Mouse (Mus musculus): ENCODE data around the gene Pxdc1. TPM values are rescaled to one million over a fixed set of nuclear protein-coding genes. Genes with fewer than 3 reads are reported as not detected.
A peak's percentile ranks its signal among the peaks of the same experiment; 100 is the strongest.

The Pxdc1 gene
- polyA plus RNA-seq, 1 experiment from 2014 or later, result 6.6 TPM

- DNase-seq (ENCODE audit: low spot score), result no peak
Observed at GRCm38 (mm10) chr13:34651474-34651991, 1.8 kb downstream of the Pxdc1 start.

- DNase-seq (ENCODE audit: low spot score), result no peak
Observed at GRCm38 (mm10) chr13:34650953-34651352, 2.3 kb downstream of the Pxdc1 start.

DNA sequence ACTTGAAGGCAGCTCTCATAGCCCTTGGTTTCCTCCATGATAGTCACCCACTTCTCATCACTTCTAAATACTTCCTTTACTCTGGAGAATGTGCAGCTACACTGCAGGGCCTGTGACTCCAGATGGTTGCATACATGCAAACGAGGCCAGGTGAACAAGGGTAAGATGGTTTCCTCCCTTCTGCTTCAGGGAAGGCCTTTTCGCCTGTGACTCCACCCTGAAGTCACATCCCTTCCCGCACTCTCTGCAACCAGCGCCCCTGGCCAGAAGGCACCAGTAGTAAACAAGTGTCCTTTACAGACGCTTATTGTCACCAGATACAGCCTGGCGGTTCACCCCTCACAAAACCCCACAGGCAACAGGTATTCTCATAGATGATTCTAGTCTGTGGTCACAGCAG, 2.9 kb downstream of the Pxdc1 start:
- no peak for DNase-seq (ENCODE audit: low spot score)

DNA sequence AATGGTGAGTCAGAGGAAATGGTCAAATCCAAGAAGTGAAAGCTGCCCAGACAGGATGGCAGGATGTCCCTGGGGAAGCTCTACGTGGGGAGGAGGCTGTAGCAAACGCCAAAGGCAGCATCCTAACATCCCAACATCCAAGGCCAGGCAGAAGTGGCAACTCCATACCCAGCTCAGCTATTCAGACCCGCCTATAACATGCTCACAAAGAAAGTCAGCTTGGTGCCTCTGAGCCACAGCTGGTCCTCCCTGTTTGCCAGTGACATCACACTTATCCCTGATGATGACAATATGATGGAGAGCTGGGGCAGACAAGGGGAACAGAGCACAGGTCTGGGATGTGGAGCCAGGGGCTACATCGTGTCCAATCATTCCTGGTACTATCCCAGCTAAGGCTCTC, 5.5 kb downstream of the Pxdc1 start:
- no peak for DNase-seq (ENCODE audit: low spot score)

- DNase-seq (ENCODE audit: low spot score), result no peak
Observed at GRCm38 (mm10) chr13:34647221-34647620, 6.1 kb downstream of the Pxdc1 start.

GRCm38 (mm10) chr13:34646240-34646750, 7.0 kb downstream of the Pxdc1 start:
- no peak for DNase-seq (ENCODE audit: low spot score)

- DNase-seq (ENCODE audit: low spot score), result no peak
Observed at GRCm38 (mm10) chr13:34645519-34645918, 7.8 kb downstream of the Pxdc1 start.

DNA sequence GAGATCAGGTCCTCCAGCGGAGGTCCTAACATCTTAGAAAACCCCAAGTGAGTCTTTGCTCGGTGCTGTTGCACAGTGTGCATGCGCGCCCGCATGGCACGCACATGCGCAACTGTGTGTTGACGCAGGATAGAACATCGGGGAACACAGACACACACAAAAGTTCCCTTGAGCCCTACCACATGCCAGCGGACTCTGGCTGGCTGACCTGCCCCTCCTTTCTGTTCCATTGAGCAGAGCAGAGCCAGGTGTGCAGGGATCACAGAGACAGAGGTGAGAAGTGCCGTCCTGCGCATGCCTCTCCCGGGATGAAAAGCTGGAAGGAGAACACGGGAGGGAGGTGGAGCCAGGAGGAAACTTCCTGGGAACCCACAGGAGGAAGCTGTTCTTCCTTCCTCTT, 8.9 kb downstream of the Pxdc1 start:
- DNase-seq (ENCODE audit: low spot score), result no peak

DNA sequence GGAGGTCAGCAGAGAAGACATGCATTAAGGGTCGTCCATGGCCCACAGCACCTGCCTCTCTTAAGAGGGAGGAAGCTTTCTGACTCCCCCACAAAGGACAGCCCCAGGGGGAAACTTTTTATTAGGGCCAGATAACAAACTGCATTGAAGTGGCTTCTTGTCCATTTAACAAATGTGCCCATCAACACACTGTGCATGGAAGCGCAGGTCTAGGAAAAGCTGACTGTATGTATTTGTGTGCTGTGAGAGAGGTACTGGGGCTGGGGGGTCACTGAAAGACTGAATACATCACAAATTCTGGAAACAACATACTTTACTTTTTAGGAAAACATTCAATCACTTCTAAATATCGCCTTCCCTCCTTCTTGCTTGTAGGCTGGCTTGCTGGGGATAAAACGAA, 9.4 kb downstream of the Pxdc1 start:
- no peak for DNase-seq (ENCODE audit: low spot score)

GRCm38 (mm10) chr13:34642941-34643875, 10.1 kb downstream of the Pxdc1 start:
- peak; percentile 66 for DNase-seq (ENCODE audit: low spot score)

GRCm38 (mm10) chr13:34641066-34641465, 12.2 kb downstream of the Pxdc1 start:
- DNase-seq (ENCODE audit: low spot score), result no peak

DNA sequence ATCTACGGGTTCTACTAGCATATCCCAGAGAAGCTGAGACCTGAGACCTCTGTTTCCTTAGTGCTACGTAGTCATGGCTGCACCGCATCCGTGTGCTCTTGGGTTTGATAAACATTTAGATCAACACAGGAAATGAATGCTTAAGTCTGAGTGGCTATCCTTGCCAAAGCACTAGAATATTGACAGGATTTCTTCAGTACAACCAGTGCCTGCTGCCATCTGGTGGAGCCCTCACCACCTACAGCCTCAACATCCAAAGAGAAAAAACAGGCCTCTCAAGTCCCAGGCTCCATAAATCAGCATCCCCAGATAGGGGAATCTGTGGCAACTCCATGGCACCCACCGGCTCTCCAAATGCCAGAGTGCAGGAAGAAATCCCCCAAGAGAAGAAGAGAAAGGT, 17.3 kb downstream of the Pxdc1 start:
- DNase-seq (ENCODE audit: low spot score), result peak; percentile 44

- DNase-seq (ENCODE audit: low spot score), result no peak
Observed at GRCm38 (mm10) chr13:34630319-34630718, 23.0 kb downstream of the Pxdc1 start.

GRCm38 (mm10) chr13:34629741-34630140, 23.5 kb downstream of the Pxdc1 start:
- DNase-seq (ENCODE audit: low spot score), result no peak

DNA sequence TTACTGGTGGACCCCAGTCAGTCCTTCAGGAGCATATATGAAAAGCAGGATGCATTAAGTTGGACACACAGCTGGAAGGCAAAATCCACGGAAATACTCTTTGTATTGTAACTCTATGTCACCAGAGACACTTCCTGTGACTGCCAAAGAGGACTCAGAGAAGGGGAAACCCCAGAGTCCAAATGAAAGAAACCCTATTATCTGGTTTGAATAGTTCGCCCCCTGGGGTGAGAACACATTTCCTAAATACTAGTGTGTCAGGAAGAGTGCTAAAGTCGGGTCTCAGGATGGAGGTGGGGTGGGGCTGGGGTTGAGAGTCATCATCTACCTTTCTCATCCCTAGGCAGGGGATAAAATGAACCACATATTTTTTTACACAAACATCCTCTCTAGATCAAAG, 25.8 kb downstream of the Pxdc1 start:
- DNase-seq (ENCODE audit: low spot score), result no peak

- no peak for DNase-seq (ENCODE audit: low spot score)
Observed at GRCm38 (mm10) chr13:34624414-34624813, 28.9 kb downstream of the Pxdc1 start.

DNA sequence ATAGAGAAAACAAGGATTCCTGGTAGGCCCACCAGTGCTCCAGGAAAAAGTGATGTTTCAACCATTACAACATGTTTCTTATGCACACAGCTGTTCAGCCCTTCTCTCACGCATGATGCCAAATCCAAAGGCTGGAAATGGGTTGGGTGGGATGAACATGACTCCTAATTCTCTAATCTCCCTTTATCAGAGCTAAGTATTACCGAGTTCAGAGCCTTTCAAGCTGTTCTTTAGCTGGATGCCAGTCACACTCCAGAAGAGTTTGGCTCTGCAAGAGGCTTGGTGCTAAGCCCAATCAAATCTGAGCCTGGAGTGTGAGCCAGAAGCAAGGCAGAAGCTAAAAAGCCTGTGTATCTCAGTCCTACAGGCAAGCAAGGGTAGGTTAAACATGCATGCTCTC, 40.9 kb downstream of the Pxdc1 start:
- DNase-seq (ENCODE audit: low spot score), result no peak

- no peak for DNase-seq (ENCODE audit: low spot score)
Observed at GRCm38 (mm10) chr13:34609711-34610110, 43.6 kb downstream of the Pxdc1 start.

GRCm38 (mm10) chr13:34607079-34607478, 46.2 kb downstream of the Pxdc1 start:
- no peak for DNase-seq (ENCODE audit: low spot score)

DNA sequence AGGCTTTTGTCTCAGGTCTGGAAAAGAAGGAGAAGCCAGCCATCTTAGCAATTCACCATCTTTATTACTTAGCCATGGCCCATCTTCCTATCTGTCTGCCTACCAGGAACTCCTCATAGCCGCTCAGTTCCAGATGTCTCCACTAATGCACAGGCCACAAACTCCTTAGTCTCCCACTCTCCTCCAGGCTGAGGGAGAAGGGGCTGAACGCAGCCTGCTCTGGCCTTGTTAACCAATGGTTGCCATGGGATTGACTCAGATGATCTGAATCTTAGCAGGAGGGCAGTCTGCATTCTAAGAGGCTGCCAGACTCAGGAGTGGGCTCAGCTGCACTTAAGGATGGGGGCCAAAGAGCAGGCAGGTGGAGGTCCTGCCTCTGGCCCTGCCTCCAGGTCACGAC, 47.4 kb downstream of the Pxdc1 start:
- no peak for DNase-seq (ENCODE audit: low spot score)

- DNase-seq (ENCODE audit: low spot score), result no peak
Observed at GRCm38 (mm10) chr13:34605206-34605605, 48.1 kb downstream of the Pxdc1 start.

DNA sequence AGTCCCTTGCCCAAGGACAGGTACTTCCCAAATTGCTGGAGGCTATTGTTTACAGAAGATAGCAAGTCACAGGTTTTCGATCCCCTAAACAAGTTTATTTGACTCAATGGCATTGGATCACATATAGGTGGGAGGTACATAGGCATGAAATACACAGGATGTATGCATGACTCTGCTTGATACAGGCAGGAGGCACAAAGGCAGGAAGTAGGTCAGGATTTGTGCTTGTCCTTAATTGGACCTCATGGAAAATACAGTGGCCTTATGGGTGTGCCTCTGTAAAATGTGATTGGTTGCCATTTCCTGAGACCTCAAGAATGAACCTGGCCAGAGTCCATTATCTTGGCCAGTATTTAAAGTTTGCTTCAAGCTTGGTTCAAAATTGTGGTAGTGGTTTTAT, 48.9 kb downstream of the Pxdc1 start:
- DNase-seq (ENCODE audit: low spot score), result no peak

- DNase-seq (ENCODE audit: low spot score), result no peak
Observed at GRCm38 (mm10) chr13:34602757-34603156, 50.5 kb downstream of the Pxdc1 start.
